ENCODE assay signal across 8 mouse cellular contexts in the genomic region with DNA sequence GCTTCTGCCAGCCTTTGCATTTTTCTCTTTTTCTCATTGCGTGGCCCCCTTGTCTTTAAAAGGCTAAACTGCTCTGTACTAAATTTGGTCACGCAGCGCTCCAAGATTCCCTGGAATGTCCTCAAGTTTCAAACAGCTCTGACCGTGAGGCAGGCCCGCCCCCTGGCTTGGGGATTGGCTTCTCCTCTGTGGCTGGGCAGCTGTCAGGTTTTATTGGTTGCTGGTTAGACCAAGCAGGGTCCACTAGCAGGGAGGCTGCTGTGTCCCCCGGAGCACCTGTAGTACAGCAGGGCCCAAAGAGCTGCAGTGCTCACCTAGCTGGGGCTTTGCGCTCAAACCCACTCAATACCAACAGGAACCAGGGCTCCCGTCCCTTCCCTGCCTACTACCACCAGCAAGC. TPM values are rescaled to one million over a fixed set of nuclear protein-coding genes. Genes with fewer than 3 reads are reported as not detected.
A peak's percentile ranks its signal among the peaks of the same experiment; 100 is the strongest.
DNase-seq lines count a peak whose midpoint lies in the region; ATAC-seq and TF ChIP-seq lines count a peak whose summit lies in the region.

Gene Lmod1 (plus strand): TSS at position 237 of the 400 bp plus-strand sequence.

- H3K9me3 ChIP-seq in heart, embryonic 11.5 days (replicated peaks; ENCODE audit: control insufficient read depth, low read length), result no peaks in the 10 kb centered on the region
- H3K9me3 ChIP-seq in forebrain, postnatal 0 days (ENCODE audit: low read length), result no peaks in the 10 kb centered on the region

- 0 out of 2 replicates have a peak, but pooled peaks have one; percentile 68 for ATAC-seq in heart, embryonic 11.5 days (replicated peaks; ENCODE audit: insufficient number of reproducible peaks, low FRiP score, low TSS enrichment)
- ATAC-seq in forebrain, postnatal 0 days, result no peak

- TF ChIP-seq CTCF in forebrain, postnatal 0 days (IDR thresholded peaks at IDR 0.05; ENCODE audit: low read depth), result no peak

- H3K4me3 ChIP-seq in heart, embryonic 11.5 days (ENCODE audit: low read depth, low read length), result peak within 1 kb of the TSS; percentile 32
- no peak within 1 kb of the TSS for H3K4me3 ChIP-seq in forebrain, postnatal 0 days (ENCODE audit: low read depth, low read length)

- 11% methylated on average over 8 of the region's 8 CpGs for WGBS in heart, embryonic 11.5 days (ENCODE audit: insufficient replicate concordance)
- WGBS in forebrain, postnatal 0 days, result 12% methylated on average over 8 of the region's 8 CpGs

- peak within 1 kb of the TSS; percentile 29; the same call in 1 of the 2 replicates for H3K27ac ChIP-seq in heart, embryonic 11.5 days (ENCODE audit: low read depth, low read length)
- H3K27ac ChIP-seq in forebrain, postnatal 0 days (ENCODE audit: low read depth, low read length), result no peak within 1 kb of the TSS

- H3K4me1 ChIP-seq in heart, embryonic 11.5 days (ENCODE audit: control insufficient read depth, insufficient read depth, low read length), result peaks cover 4% of the 10 kb centered on the region; the same call in 1 of the 2 replicates
- H3K4me1 ChIP-seq in forebrain, postnatal 0 days (ENCODE audit: insufficient read depth), result no peaks in the 10 kb centered on the region

- H3K36me3 ChIP-seq in heart, embryonic 11.5 days (ENCODE audit: control insufficient read depth, insufficient read depth, low read length), result no peaks in the 10 kb centered on the region
- H3K36me3 ChIP-seq in forebrain, postnatal 0 days (ENCODE audit: insufficient read depth), result no peaks in the 10 kb centered on the region

- 0 out of 2 replicates have a peak, but pooled peaks cover 3% of the 10 kb centered on the region for H3K27me3 ChIP-seq in heart, embryonic 11.5 days (ENCODE audit: control insufficient read depth, insufficient read depth, low read length)
- no peaks in the 10 kb centered on the region for H3K27me3 ChIP-seq in forebrain, postnatal 0 days (ENCODE audit: insufficient read depth, low read length)

- DNase-seq in adrenal gland, postnatal 10 days, result peak; percentile 61
- DNase-seq in adrenal gland, adult 8-10 months, result no peak
- peak; percentile 36 to 57 for DNase-seq in adrenal gland, postnatal 36 days
- DNase-seq in kidney, postnatal 25 days, result peak; percentile 73 to 85
- DNase-seq in ovary, postnatal 14 days (ENCODE audit: low spot score), result peak; percentile 27
- no peak for DNase-seq in spleen, postnatal 36 days (ENCODE audit: low spot score in 2 of 2)
- no peak for DNase-seq in forebrain, postnatal 0 days

- peak within 1 kb of the TSS; percentile 72 for H3K4me2 ChIP-seq in heart, embryonic 11.5 days
- no peak within 1 kb of the TSS for H3K4me2 ChIP-seq in forebrain, postnatal 0 days (ENCODE audit: low read depth)

- H3K9ac ChIP-seq in heart, embryonic 11.5 days (ENCODE audit: low read depth, low read length), result peak within 1 kb of the TSS; percentile 64; the same call in 1 of the 2 replicates
- H3K9ac ChIP-seq in forebrain, postnatal 0 days, result no peak within 1 kb of the TSS

RNA-seq across cellular contexts. Expression of gene Lmod1, which starts in this region (rescaled TPM):
- total RNA-seq in adrenal gland, postnatal 10 days (2021), result 1 to 10 TPM; 1.7 to 3.8 TPM
- total RNA-seq in adrenal gland, adult 8-10 months (2022), result 1 to 10 TPM; 1.2 to 1.6 (median 1.5) TPM
- 1 to 10 TPM; 1.4 to 1.6 TPM for total RNA-seq in adrenal gland, postnatal 36 days (2021)
- 1.5 and 2.0 TPM in 2 replicates for polyA plus RNA-seq in heart, embryonic 11.5 days (2014; fragmentation: Nextera tagmentation; extraction: Ambion mirVana)
- 0.31 and 0.52 TPM in 2 replicates for total RNA-seq in forebrain, postnatal 0 days (2014; rRNA removed)
- polyA plus RNA-seq in forebrain, postnatal 0 days (2015; fragmentation: Nextera tagmentation; extraction: Ambion mirVana), result 0.21 TPM in 2 replicates

Comparison
In these comparisons a context has a peak if more than half of its experiments do, and no peak if none do; other contexts are left out.
1. DNase-seq: peak in adrenal gland, postnatal 10 days (single experiment), adrenal gland, postnatal 36 days (2 of 2), kidney, postnatal 25 days (2 of 2) and ovary, postnatal 14 days (single experiment); none in adrenal gland, adult 8-10 months (single experiment), spleen, postnatal 36 days (0 of 2) and forebrain, postnatal 0 days (single experiment).